Mouse (Mus musculus) thymus, postnatal 25 days (tissue): ENCODE data around the gene Mettl8.

Source experiments
- DNase-seq: peaks from one replicate; pipeline ENCODE4 v3.0.0; 2022

Mettl8 gene

GRCm38 (mm10) chr2:71055300-71056114 is at the start of gene Mettl8, which contains the start of gene Dcaf17:
Gene Mettl8 (minus strand): TSS chr2:71055583.
Gene Dcaf17 (plus strand): TSS chr2:71055328.
- DNase-seq, result peak; percentile 97

GRCm38 (mm10) chr2:71104696-71105095 is 49.3 kb upstream of the Mettl8 start:
- DNase-seq, result no peak

- DNase-seq, result no peak
Measured at GRCm38 (mm10) chr2:71103292-71103680, 47.9 kb upstream of the Mettl8 start.

DNA sequence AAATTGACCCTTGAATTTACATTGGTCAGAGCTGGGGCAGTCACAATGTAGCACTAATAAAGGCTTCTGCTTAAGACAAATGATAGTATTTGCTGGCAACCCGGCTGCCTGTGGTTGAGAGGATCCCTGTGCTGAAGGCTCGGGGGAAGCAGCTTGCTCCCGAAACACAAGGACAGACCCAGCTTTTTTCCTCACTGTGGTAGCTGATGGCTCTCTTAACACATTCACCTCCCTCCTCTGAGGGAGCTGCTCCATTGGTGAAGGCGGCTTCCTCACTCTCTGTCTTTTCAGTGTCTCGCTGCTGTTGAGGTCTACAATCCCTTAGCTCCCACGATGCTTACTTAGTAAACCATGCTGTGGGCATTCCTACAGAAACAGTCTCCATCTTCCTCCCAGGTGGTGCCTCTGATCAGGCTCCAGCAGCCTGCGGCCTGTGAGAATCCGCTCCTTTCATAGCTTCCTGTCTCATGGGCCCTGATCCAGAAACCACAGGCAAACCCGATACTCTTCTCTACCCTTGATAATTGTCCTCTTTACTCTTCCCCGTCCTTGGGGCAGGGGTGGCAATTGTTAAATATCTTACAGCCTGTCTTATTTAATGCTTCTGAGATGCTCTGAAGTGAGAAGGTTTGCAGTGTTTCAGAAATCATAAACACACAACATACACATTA is 47.4 kb upstream of the Mettl8 start:
- peak; percentile 31 for DNase-seq

- DNase-seq, result no peak
Measured at GRCm38 (mm10) chr2:71096170-71096569, 40.8 kb upstream of the Mettl8 start.

GRCm38 (mm10) chr2:71090660-71091445 is 35.5 kb upstream of the Mettl8 start:
- DNase-seq, result peak; percentile 59

GRCm38 (mm10) chr2:71089766-71090165 is 34.4 kb upstream of the Mettl8 start:
- no peak for DNase-seq

GRCm38 (mm10) chr2:71083454-71084193 is 28.2 kb upstream of the Mettl8 start:
- no peak for DNase-seq

GRCm38 (mm10) chr2:71082416-71082815 is 27.0 kb upstream of the Mettl8 start:
- DNase-seq, result no peak

DNA sequence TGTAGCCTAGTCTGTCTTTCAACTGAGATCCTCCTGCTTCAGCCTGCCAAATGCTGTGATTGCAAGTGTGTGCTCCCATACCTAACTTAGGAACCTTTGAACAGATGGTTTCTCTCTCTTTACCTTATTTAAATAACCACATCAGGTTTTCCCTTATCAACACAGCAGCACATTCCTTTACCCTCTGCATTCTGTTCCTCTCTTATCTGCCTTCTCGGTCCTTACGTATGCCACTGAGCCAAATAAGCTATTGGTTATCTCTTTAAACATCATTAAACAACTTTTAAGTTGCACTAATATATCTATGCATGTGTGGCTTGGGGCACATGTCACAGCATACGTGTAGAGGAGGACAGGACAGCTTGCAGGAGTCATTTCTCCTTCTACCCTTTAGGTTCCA is 18.4 kb upstream of the Mettl8 start:
- no peak for DNase-seq

DNA sequence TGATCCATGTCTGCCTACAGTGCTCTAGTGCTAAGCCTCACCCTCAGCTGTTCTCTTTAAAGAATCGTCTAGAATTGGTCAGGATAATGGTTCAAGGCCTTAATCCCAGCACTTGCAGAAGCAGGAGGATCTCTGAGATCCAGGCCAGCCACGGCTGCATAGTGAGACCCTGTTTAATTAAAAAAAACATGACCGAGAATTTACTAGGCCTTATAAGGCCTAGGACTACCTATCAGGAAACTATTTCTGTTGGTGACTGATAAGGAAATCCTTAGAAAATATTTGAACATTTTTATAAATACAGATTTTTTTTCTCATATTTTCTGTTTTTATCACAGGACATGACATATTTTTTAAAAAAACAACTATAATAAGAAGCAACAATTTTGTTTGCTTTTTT is 17.9 kb upstream of the Mettl8 start:
- no peak for DNase-seq

DNA sequence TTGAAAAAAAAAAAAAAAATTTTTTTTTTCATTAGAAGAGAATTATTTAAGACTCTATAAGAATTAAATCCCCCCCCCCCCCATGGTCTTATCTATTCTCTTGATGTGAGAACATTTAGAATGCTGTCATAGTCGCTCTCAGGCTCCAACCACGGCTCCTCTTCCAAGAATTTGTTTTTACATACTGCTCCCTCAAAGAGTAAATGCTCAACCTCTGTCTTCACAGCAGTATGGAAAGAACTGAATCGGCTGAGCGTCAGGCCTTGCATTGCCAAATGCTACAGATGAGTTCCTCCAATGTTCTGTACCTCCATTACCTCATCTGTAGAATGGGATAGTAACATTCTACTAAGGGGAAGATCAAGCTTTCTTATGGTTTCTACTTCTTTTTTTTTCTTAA is 16.2 kb upstream of the Mettl8 start:
- no peak for DNase-seq

DNA sequence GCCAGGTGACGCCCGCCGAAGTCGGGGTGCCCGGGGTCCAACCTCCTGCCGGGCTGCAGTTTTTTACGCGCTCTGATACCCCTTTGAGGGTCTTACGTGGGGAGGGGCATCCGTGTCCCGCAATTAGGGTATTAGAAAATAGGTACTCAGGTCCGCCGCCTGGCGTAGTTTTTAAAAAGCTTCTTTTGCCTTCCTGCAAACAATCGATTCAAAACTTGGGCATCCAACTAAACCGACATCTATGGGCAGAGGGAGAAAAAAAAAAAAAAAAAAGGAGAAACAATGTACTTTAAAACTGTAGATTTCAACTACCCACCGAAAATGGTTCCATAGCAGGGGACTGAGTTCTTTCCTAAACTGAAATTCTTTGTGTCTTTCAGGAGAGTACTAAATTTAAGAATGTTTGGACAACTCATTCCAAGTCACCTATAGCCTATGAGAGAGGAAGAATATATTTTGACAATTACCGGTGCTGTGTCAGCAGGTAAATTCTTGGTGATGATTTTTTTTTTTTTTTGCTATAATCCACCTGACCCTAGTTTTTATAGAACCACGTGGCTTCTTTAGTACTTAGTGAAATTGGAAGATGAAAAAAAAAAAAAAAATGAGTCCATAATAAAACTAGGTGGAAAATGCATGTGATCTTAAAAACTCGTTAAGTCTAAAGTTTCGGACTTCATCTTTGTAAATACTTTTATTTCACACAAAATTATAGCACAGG is 892 bp upstream of the Mettl8 start:
- DNase-seq, result no peak

- no peak for DNase-seq
Measured at GRCm38 (mm10) chr2:71054716-71055115, 667 bp downstream of the Mettl8 start.

- no peak for DNase-seq
Measured at GRCm38 (mm10) chr2:71050511-71050910, 4.9 kb downstream of the Mettl8 start.

GRCm38 (mm10) chr2:71048896-71049295 is 6.5 kb downstream of the Mettl8 start:
- peak; percentile 34 for DNase-seq

DNA sequence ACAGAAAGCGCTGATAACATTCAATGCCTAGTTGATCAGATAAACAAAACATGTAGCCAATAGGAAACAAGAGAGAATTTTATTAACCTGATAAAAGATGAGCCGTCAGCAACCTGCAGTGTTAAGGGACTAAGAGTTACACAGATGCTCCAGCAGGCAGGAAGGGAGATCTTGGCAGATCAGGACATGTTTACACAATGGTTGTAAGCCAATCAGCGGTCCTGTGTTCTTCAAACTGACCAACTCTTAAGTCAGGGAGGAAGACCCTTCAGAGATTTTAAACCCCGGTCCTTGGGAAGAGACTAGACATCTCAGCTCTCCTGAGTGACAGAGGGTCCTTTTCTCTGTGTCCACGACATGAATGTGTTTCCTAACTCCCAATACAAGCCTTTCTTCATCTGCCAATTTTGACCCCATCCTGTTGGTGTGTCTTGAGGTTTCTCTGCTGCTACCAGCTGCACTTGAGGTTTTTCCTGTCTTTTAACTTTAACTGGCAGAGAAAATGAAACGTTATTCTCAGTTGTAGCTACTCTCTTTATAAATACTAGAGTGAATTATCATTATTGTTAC is 8.5 kb downstream of the Mettl8 start:
- DNase-seq, result peak; percentile 64

DNA sequence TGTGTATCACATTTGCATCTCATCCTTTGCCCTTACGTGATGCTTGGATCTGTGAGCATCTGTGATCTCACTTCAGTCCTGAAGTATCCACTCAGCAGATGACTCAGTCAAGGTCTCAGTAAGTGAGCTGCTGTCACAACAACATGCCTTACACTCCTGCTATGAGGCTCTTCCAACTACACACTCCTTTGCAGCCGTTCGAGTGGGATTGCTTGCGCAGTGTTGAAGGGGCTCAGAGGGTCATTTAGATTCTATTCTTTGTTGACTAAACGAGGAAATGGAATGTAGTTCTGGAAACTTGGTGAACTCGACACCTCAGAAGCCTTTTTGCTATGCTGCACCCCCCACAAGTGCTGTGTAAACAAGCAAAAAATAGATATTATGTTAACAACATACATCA is 9.2 kb downstream of the Mettl8 start:
- peak; percentile 40 for DNase-seq

- DNase-seq, result peak; percentile 59
Measured at GRCm38 (mm10) chr2:71039522-71040121, 15.8 kb downstream of the Mettl8 start.

- DNase-seq, result no peak
Measured at GRCm38 (mm10) chr2:71037447-71037846, 17.9 kb downstream of the Mettl8 start.

DNA sequence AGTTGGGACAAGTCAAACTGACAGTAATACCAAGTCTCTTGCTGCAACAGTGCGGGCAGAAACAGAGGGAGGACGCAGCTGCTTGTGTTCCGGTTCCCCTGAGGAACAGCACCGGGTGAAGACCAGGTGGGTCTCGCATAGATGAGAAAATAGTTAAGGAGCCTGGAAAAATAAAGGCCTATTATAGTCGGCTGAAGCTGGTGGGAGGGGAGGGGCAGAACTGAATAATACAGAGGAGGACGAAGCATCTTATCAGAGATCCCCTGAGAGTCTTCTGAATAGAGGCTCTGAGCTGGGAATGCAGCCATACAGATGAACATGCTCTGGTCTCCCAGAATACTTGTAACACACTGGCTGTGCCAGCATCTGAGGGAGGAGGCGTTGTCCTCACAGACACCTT is 21.4 kb downstream of the Mettl8 start:
- DNase-seq, result no peak
